Mouse (Mus musculus): Measurements from ENCODE around the gene Ctnnb1. TPM values are rescaled to one million over a fixed set of nuclear protein-coding genes. Genes with fewer than 3 reads are reported as not detected.

Ctnnb1 gene
- total and polyA plus RNA-seq, 3 experiments = 197 to 383 (median 290) TPM

DNA sequence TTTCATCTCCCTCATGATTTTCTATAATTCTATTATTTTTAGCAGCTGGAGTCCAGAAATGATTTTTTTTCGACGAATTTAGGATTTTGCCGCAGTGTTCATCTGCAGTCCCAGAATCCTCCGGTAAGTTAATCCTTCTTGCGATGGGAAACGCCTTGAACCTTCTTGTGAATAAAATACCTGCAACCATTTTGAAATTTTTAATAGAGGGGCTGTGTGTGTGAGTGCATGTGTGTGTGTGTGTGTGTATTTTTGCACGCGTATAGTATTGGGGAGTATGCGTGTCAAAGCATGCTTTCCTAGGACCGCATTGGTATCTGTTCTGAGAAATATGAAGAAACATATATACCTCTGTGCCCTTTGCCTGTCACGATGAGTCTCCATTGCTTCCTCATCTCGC, 1.0 kb downstream of the Ctnnb1 start:
- TF ChIP-seq SIN3A (IDR thresholded peaks at IDR 0.05; ENCODE audit: low read length) (no peak), EP300 (IDR thresholded peaks at IDR 0.05; ENCODE audit: low read length) (no peak), TBP (conservative IDR thresholded peaks at IDR 0.05; ENCODE audit: low read depth, low read length) (no peak), POLR2AphosphoS2 (IDR thresholded peaks at IDR 0.05; ENCODE audit: low read depth, low read length) (no peak), NRF1 (IDR thresholded peaks at IDR 0.05; ENCODE audit: low read depth, low read length) (no peak), RCOR1 (conservative IDR thresholded peaks at IDR 0.05; ENCODE audit: low read depth, low read length) (no peak), ZKSCAN1 (IDR thresholded peaks at IDR 0.05; ENCODE audit: borderline replicate concordance, low read depth, low read length) (no peak), ETS1 (conservative IDR thresholded peaks at IDR 0.05; ENCODE audit: low read depth, low read length) (no peak), MXI1 (IDR thresholded peaks at IDR 0.05; ENCODE audit: low read depth, low read length) (no peak), MAFK (IDR thresholded peaks at IDR 0.05; ENCODE audit: insufficient replicate concordance, low read length) (no peak), TCF12 (IDR thresholded peaks at IDR 0.05; ENCODE audit: low read depth, low read length) (no peak), ZNF384 (IDR thresholded peaks at IDR 0.05; ENCODE audit: low read depth, low read length) (no peak), E2F4 (IDR thresholded peaks at IDR 0.05; ENCODE audit: insufficient replicate concordance, low read depth, low read length) (no peak), IRF4 (IDR thresholded peaks at IDR 0.05; ENCODE audit: low read depth, low read length) (no peak), KAT2A (IDR thresholded peaks at IDR 0.05; ENCODE audit: insufficient replicate concordance, low read length) (no peak), MEF2A (IDR thresholded peaks at IDR 0.05; ENCODE audit: borderline replicate concordance, low read depth, low read length) (no peak), ZMIZ1 (IDR thresholded peaks at IDR 0.05; ENCODE audit: low read depth, low read length) (no peak), MAZ (IDR thresholded peaks at IDR 0.05; ENCODE audit: low read depth, low read length) (no peak), GABPA (IDR thresholded peaks at IDR 0.05; ENCODE audit: insufficient replicate concordance, low read depth, low read length) (no peak)
- H3K79me2 ChIP-seq (replicated peaks; ENCODE audit: control insufficient read depth, extremely low read depth, insufficient read depth, poor library complexity, severe bottlenecking) = peaks cover 15% of the 10 kb centered on the region
- no peak overlapping the region for H3K9ac ChIP-seq (ENCODE audit: insufficient read depth, low read depth)
- H3K4me2 ChIP-seq (ENCODE audit: insufficient read depth, low read depth, poor library complexity, severe bottlenecking) = no peak overlapping the region
- DNase-seq (ENCODE audit: extremely low read depth) = no peak
- H3K4me1 ChIP-seq (ENCODE audit: control insufficient read depth in 1 of 2, insufficient read depth in 2 of 2) = peaks cover 0 to 5% of the 10 kb centered on the region in 2 experiments; a peak in 2 of 4 replicates
- H3K27me3 ChIP-seq (replicated peaks) = no peaks in the 10 kb centered on the region
- in situ Hi-C loops (cut with MboI; ENCODE audit: low pct_ligation_motif_present, low pct_unique_long_range_greater_than_20kb, low sequenced_read_pairs) = no loop called here
- no peaks in the 10 kb centered on the region for H3K9me3 ChIP-seq (replicated peaks; ENCODE audit: low read length)
- no peak overlapping the region for H3K4me3 ChIP-seq (replicated peaks in 1 of 3; ENCODE audit: low read depth in 2 of 3, low read length in 2 of 3, poor library complexity in 1 of 3)
- H3K36me3 ChIP-seq (replicated peaks in 1 of 2; ENCODE audit: control insufficient read depth in 1 of 2, insufficient read depth in 1 of 2, low read length in 1 of 2) = no peaks in the 10 kb centered on the region
- dilution Hi-C loops (cut with MboI; ENCODE audit: extremely low pct_ligation_motif_present, extremely low pct_unique_long_range_greater_than_20kb, low sequenced_read_pairs) = no loop called here
- no peak overlapping the region for H3K27ac ChIP-seq (ENCODE audit: insufficient read depth, low read depth)

GRCm38 (mm10) chr9:120930811-120931210, 1.8 kb downstream of the Ctnnb1 start:
- Histone ChIP-seq H3K36me3 (replicated peaks in 1 of 2; ENCODE audit: control insufficient read depth in 1 of 2, insufficient read depth in 1 of 2, low read length in 1 of 2) (peaks cover 0 to 2% of the 10 kb centered on the region in 2 experiments), H3K9ac (ENCODE audit: insufficient read depth, low read depth) (no peak overlapping the region), H3K79me2 (replicated peaks; ENCODE audit: control insufficient read depth, extremely low read depth, insufficient read depth, poor library complexity, severe bottlenecking) (peaks cover 23% of the 10 kb centered on the region), H3K27me3 (replicated peaks) (no peaks in the 10 kb centered on the region), H3K4me2 (ENCODE audit: insufficient read depth, low read depth, poor library complexity, severe bottlenecking) (no peak overlapping the region), H3K4me3 (replicated peaks in 1 of 3; ENCODE audit: low read depth in 2 of 3, low read length in 2 of 3, poor library complexity in 1 of 3) (no peak overlapping the region), H3K4me1 (ENCODE audit: control insufficient read depth in 1 of 2, insufficient read depth in 2 of 2) (peaks cover 0 to 12% of the 10 kb centered on the region in 2 experiments; a peak in 2 of 4 replicates), H3K9me3 (replicated peaks; ENCODE audit: low read length) (no peaks in the 10 kb centered on the region), H3K27ac (ENCODE audit: insufficient read depth, low read depth) (no peak overlapping the region)
- in situ Hi-C loops (cut with MboI; ENCODE audit: low pct_ligation_motif_present, low pct_unique_long_range_greater_than_20kb, low sequenced_read_pairs) (no loop called here), dilution Hi-C loops (cut with MboI; ENCODE audit: extremely low pct_ligation_motif_present, extremely low pct_unique_long_range_greater_than_20kb, low sequenced_read_pairs) (no loop called here)
- no peak for DNase-seq (ENCODE audit: extremely low read depth)
- no peak for TF ChIP-seq POLR2AphosphoS2 (IDR thresholded peaks at IDR 0.05; ENCODE audit: low read depth, low read length)
